Mouse (Mus musculus): ENCODE results near the gene Nedd4. TPM values are rescaled to one million over a fixed set of nuclear protein-coding genes. Genes with fewer than 3 reads are reported as not detected.

The Nedd4 gene
- total and polyA plus RNA-seq, 3 experiments = 129 to 357 (median 317) TPM

GRCm38 (mm10) chr9:72677659-72678058 is 15.5 kb downstream of the Nedd4 start:
- WGBS = 88% methylated on average over 5 of the region's 5 CpGs
- Histone ChIP-seq H3K27ac (no peak overlapping the region), H3K9ac (ENCODE audit: low read depth, low read length) (no peak overlapping the region), H3K4me3 (no peak overlapping the region), H3K36me3 (ENCODE audit: control insufficient read depth, insufficient read depth, low read length) (peaks cover 28% of the 10 kb centered on the region), H3K79me2 (replicated peaks; ENCODE audit: control insufficient read depth, insufficient read depth, low read length) (peaks cover 2% of the 10 kb centered on the region), H3K4me1 (ENCODE audit: control insufficient read depth, insufficient read depth, low read length) (peaks cover 3% of the 10 kb centered on the region), H3K27me3 (ENCODE audit: control insufficient read depth, insufficient read depth, low read length) (no peaks in the 10 kb centered on the region)
- intact Hi-C loops (cut with DNase I) = no loop called here
- TF ChIP-seq EP300 (IDR thresholded peaks at IDR 0.05; ENCODE audit: insufficient read depth, low read depth, low read length) = no peak
- TF ChIP-seq CTCF (IDR thresholded peaks at IDR 0.05) = no peak
- no peak for TF ChIP-seq POLR2A (IDR thresholded peaks at IDR 0.05; ENCODE audit: insufficient read depth, low read depth, low read length)
- no peak for DNase-seq

- intact Hi-C loops (cut with DNase I) = no loop called here
- 49% methylated on average over 4 of the region's 4 CpGs for WGBS
- Histone ChIP-seq H3K9ac (ENCODE audit: low read depth, low read length) (no peak overlapping the region; the same call in 1 of the 2 replicates), H3K4me1 (ENCODE audit: control insufficient read depth, insufficient read depth, low read length) (peaks cover 3% of the 10 kb centered on the region), H3K27ac (peak overlapping the region; percentile 8; the same call in 1 of the 2 replicates), H3K79me2 (replicated peaks; ENCODE audit: control insufficient read depth, insufficient read depth, low read length) (peaks cover 4% of the 10 kb centered on the region), H3K36me3 (ENCODE audit: control insufficient read depth, insufficient read depth, low read length) (peaks cover 27% of the 10 kb centered on the region), H3K27me3 (ENCODE audit: control insufficient read depth, insufficient read depth, low read length) (no peaks in the 10 kb centered on the region), H3K4me3 (no peak overlapping the region)
- TF ChIP-seq CTCF (IDR thresholded peaks at IDR 0.05) = no peak
- no peak for TF ChIP-seq POLR2A (IDR thresholded peaks at IDR 0.05; ENCODE audit: insufficient read depth, low read depth, low read length)
- no peak for TF ChIP-seq EP300 (IDR thresholded peaks at IDR 0.05; ENCODE audit: insufficient read depth, low read depth, low read length)
- DNase-seq = no peak
Observed at GRCm38 (mm10) chr9:72678771-72679170, 16.6 kb downstream of the Nedd4 start.

- DNase-seq = no peak
- Histone ChIP-seq H3K36me3 (ENCODE audit: control insufficient read depth, insufficient read depth, low read length) (peaks cover 28% of the 10 kb centered on the region), H3K27ac (peak overlapping the region; percentile 78), H3K9ac (ENCODE audit: low read depth, low read length) (0 out of 2 replicates have a peak overlapping the region, but pooled peaks have one; percentile 35), H3K4me3 (no peak overlapping the region), H3K79me2 (replicated peaks; ENCODE audit: control insufficient read depth, insufficient read depth, low read length) (peaks cover 4% of the 10 kb centered on the region), H3K27me3 (ENCODE audit: control insufficient read depth, insufficient read depth, low read length) (no peaks in the 10 kb centered on the region), H3K4me1 (ENCODE audit: control insufficient read depth, insufficient read depth, low read length) (peaks cover 3% of the 10 kb centered on the region)
- WGBS = 47% methylated on average over 8 of the region's 8 CpGs
- TF ChIP-seq EP300 (IDR thresholded peaks at IDR 0.05; ENCODE audit: insufficient read depth, low read depth, low read length) (no peak), POLR2A (IDR thresholded peaks at IDR 0.05; ENCODE audit: insufficient read depth, low read depth, low read length) (no peak), CTCF (IDR thresholded peaks at IDR 0.05) (no peak)
- intact Hi-C loops (cut with DNase I) = no loop called here
Observed at GRCm38 (mm10) chr9:72681652-72682228, 19.6 kb downstream of the Nedd4 start.

- no peak overlapping the region for H3K27ac ChIP-seq
- 80% methylated on average over 1 of the region's 1 CpGs for WGBS
- intact Hi-C loops (cut with DNase I) = no loop called here
- TF ChIP-seq EP300 (IDR thresholded peaks at IDR 0.05; ENCODE audit: insufficient read depth, low read depth, low read length) (no peak), POLR2A (IDR thresholded peaks at IDR 0.05; ENCODE audit: insufficient read depth, low read depth, low read length) (no peak), CTCF (IDR thresholded peaks at IDR 0.05) (no peak)
- H3K79me2 ChIP-seq (replicated peaks; ENCODE audit: control insufficient read depth, insufficient read depth, low read length) = peaks cover 6% of the 10 kb centered on the region
- H3K4me3 ChIP-seq = no peak overlapping the region
- H3K4me1 ChIP-seq (ENCODE audit: control insufficient read depth, insufficient read depth, low read length) = peaks cover 7% of the 10 kb centered on the region
- H3K36me3 ChIP-seq (ENCODE audit: control insufficient read depth, insufficient read depth, low read length) = peaks cover 40% of the 10 kb centered on the region
- DNase-seq = no peak
- no peaks in the 10 kb centered on the region for H3K27me3 ChIP-seq (ENCODE audit: control insufficient read depth, insufficient read depth, low read length)
- H3K9ac ChIP-seq (ENCODE audit: low read depth, low read length) = no peak overlapping the region
Observed at GRCm38 (mm10) chr9:72683268-72683667, 21.1 kb downstream of the Nedd4 start.

- Histone ChIP-seq H3K4me1 (ENCODE audit: control insufficient read depth, insufficient read depth, low read length) (peaks cover 10% of the 10 kb centered on the region), H3K36me3 (ENCODE audit: control insufficient read depth, insufficient read depth, low read length) (peaks cover 54% of the 10 kb centered on the region), H3K9ac (ENCODE audit: low read depth, low read length) (no peak overlapping the region), H3K27ac (no peak overlapping the region), H3K79me2 (replicated peaks; ENCODE audit: control insufficient read depth, insufficient read depth, low read length) (peaks cover 6% of the 10 kb centered on the region), H3K27me3 (ENCODE audit: control insufficient read depth, insufficient read depth, low read length) (no peaks in the 10 kb centered on the region), H3K4me3 (no peak overlapping the region)
- intact Hi-C loops (cut with DNase I) = no loop called here
- TF ChIP-seq CTCF (IDR thresholded peaks at IDR 0.05) (no peak), EP300 (IDR thresholded peaks at IDR 0.05; ENCODE audit: insufficient read depth, low read depth, low read length) (no peak), POLR2A (IDR thresholded peaks at IDR 0.05; ENCODE audit: insufficient read depth, low read depth, low read length) (no peak)
- 73% methylated on average over 4 of the region's 4 CpGs for WGBS
- DNase-seq = no peak
Observed at GRCm38 (mm10) chr9:72685231-72685630, 23.1 kb downstream of the Nedd4 start.

- peaks cover 17% of the 10 kb centered on the region for H3K4me1 ChIP-seq (ENCODE audit: control insufficient read depth, insufficient read depth, low read length)
- peak; percentile 48 to 53 for DNase-seq
- intact Hi-C loops (cut with DNase I) = no loop called here
Observed at GRCm38 (mm10) chr9:72686506-72686905, 24.4 kb downstream of the Nedd4 start.

More at GRCm38 (mm10) chr9:72686506-72686905, 24.4 kb downstream of the Nedd4 start:
- Histone ChIP-seq H3K36me3 (ENCODE audit: control insufficient read depth, insufficient read depth, low read length) (peaks cover 66% of the 10 kb centered on the region), H3K27ac (peak overlapping the region; percentile 57), H3K4me3 (no peak overlapping the region), H3K79me2 (replicated peaks; ENCODE audit: control insufficient read depth, insufficient read depth, low read length) (peaks cover 6% of the 10 kb centered on the region), H3K9ac (ENCODE audit: low read depth, low read length) (no peak overlapping the region), H3K27me3 (ENCODE audit: control insufficient read depth, insufficient read depth, low read length) (no peaks in the 10 kb centered on the region)
- 43% methylated on average over 4 of the region's 4 CpGs for WGBS
- no peak for TF ChIP-seq POLR2A (IDR thresholded peaks at IDR 0.05; ENCODE audit: insufficient read depth, low read depth, low read length)
- TF ChIP-seq EP300 (IDR thresholded peaks at IDR 0.05; ENCODE audit: insufficient read depth, low read depth, low read length) = no peak
- TF ChIP-seq CTCF (IDR thresholded peaks at IDR 0.05) = no peak
